Mouse (Mus musculus): ENCODE results near the gene Lfng. TPM values are rescaled to one million over a fixed set of nuclear protein-coding genes. Genes with fewer than 3 reads are reported as not detected.

Lfng gene
- polyA plus RNA-seq, 1 experiment from 2014 or later: 16.7 TPM

GRCm38 (mm10) chr5:140619895-140620736 lies 13.0 kb downstream of the Lfng start:
- ATAC-seq (ENCODE audit: low FRiP score): peak; percentile 22; the same call in 1 of the 2 replicates
- 41% methylated on average over 7 of the region's 7 CpGs for WGBS
- H3K4me2 ChIP-seq: no peak overlapping the region
- H3K36me3 ChIP-seq: peaks cover 37% of the 10 kb centered on the region
- peak overlapping the region; percentile 69 for H3K27ac ChIP-seq (replicated peaks)
- peaks cover 35% of the 10 kb centered on the region; the same call in 1 of the 2 replicates for H3K4me1 ChIP-seq
- H3K9ac ChIP-seq (replicated peaks): no peak overlapping the region
- no peaks in the 10 kb centered on the region for H3K27me3 ChIP-seq (replicated peaks)
- H3K9me3 ChIP-seq (replicated peaks): no peaks in the 10 kb centered on the region
- no peak overlapping the region for H3K4me3 ChIP-seq (replicated peaks)

DNA sequence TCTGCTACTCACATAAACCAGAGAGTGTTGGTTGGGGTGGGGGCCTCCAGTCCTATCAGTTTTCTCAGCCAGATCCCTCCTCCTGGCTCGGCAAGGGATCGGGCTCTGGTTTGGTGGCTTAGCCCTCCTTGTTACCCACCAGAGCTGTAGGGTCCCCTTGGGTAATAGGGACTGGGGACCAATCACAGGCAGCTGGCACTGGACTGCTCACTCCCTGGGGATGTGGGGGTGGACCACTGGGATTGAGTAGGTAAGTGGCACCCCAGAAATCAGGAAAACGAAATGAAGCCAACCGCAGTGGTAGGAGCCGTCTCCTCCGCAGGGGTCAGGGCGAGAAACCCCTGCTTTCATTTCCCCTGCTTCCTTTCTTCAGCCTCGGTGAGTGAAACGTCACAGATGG lies 14.0 kb downstream of the Lfng start:
- H3K9me3 ChIP-seq (replicated peaks): no peaks in the 10 kb centered on the region
- 70% methylated on average over 9 of the region's 9 CpGs for WGBS
- no peak overlapping the region for H3K4me2 ChIP-seq
- H3K4me3 ChIP-seq (replicated peaks): no peak overlapping the region
- H3K27me3 ChIP-seq (replicated peaks): no peaks in the 10 kb centered on the region
- ATAC-seq (ENCODE audit: low FRiP score): no peak
- H3K4me1 ChIP-seq: peaks cover 32% of the 10 kb centered on the region; the same call in 1 of the 2 replicates
- H3K36me3 ChIP-seq: peaks cover 43% of the 10 kb centered on the region
- H3K27ac ChIP-seq (replicated peaks): peak overlapping the region; percentile 69
- no peak overlapping the region for H3K9ac ChIP-seq (replicated peaks)

GRCm38 (mm10) chr5:140621517-140621916 lies 14.4 kb downstream of the Lfng start:
- ATAC-seq (ENCODE audit: low FRiP score): no peak
- H3K9me3 ChIP-seq (replicated peaks): no peaks in the 10 kb centered on the region
- H3K36me3 ChIP-seq: peaks cover 47% of the 10 kb centered on the region
- H3K4me3 ChIP-seq (replicated peaks): no peak overlapping the region
- no peak overlapping the region for H3K9ac ChIP-seq (replicated peaks)
- H3K27ac ChIP-seq (replicated peaks): peak overlapping the region; percentile 69
- WGBS: 63% methylated on average over 10 of the region's 10 CpGs
- no peaks in the 10 kb centered on the region for H3K27me3 ChIP-seq (replicated peaks)
- peaks cover 29% of the 10 kb centered on the region; the same call in 1 of the 2 replicates for H3K4me1 ChIP-seq
- no peak overlapping the region for H3K4me2 ChIP-seq

DNA sequence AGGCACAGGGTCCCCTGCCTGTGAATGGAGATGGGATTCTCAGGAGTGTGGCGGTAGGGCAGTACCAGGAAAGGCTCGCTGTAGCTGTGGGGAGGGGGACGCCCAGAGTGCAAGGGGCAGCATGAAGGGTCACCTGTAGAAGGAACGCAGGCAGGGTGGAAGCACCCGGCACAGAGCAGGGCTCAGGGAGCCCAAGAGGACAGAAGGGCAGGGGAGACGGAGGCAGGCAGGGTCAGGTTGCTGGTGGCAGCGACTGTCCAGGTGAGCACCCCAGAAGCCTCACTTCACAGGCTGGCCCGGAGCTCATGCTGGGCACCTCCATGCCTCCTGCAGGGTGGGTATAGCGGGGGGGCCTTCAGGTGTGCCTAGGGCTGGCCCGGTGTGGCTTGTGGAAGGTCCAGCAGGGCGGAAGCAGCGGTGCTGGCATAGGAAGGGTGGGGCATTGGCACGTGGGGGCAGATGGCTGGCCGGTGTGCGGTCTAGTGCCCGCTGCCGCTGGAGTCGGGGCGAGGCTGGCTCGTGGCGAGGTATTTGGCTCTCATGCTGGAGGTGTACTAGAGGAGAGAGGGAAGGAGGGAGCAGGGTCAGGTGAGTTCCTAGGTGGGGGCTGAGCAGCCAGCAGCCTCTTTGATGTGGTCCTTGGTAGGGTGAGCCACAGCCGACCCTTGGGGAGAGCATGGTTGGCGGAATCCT lies 16.0 kb downstream of the Lfng start:
- no peaks in the 10 kb centered on the region for H3K9me3 ChIP-seq (replicated peaks)
- H3K9ac ChIP-seq (replicated peaks): no peak overlapping the region
- H3K4me3 ChIP-seq (replicated peaks): no peak overlapping the region
- H3K4me1 ChIP-seq: peaks cover 29% of the 10 kb centered on the region; the same call in 1 of the 2 replicates
- no peak overlapping the region for H3K27ac ChIP-seq (replicated peaks)
- H3K27me3 ChIP-seq (replicated peaks): no peaks in the 10 kb centered on the region
- ATAC-seq (ENCODE audit: low FRiP score): no peak
- peaks cover 64% of the 10 kb centered on the region for H3K36me3 ChIP-seq
- H3K4me2 ChIP-seq: no peak overlapping the region
- 94% methylated on average over 23 of the region's 23 CpGs for WGBS

DNA sequence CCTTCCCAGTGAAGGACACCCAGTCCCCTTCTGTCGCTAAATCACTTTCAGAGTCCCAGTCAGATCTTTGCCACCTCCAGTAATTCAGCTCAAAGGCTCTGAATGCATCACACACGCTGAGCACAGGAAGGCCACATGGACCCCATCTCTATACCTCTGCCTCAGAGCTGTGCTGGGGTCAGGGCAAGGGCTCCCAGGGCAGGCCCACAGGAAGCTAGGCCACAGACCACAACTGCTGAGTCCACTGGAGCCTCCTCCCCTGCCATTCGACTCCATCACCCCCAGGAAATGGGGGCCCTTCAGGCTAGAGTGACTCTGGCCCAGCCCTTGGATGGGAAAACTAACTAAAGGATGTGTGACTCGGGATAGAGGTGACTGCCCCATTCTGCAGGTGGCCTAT lies 16.7 kb downstream of the Lfng start:
- Histone ChIP-seq H3K9me3 (replicated peaks) (no peaks in the 10 kb centered on the region), H3K4me2 (no peak overlapping the region), H3K9ac (replicated peaks) (no peak overlapping the region), H3K27ac (replicated peaks) (no peak overlapping the region; the same call in 1 of the 2 replicates), H3K4me1 (peaks cover 29% of the 10 kb centered on the region; the same call in 1 of the 2 replicates), H3K36me3 (peaks cover 70% of the 10 kb centered on the region), H3K4me3 (replicated peaks) (no peak overlapping the region), H3K27me3 (replicated peaks) (no peaks in the 10 kb centered on the region)
- WGBS: 80% methylated on average over 4 of the region's 4 CpGs
- no peak for ATAC-seq (ENCODE audit: low FRiP score)

DNA sequence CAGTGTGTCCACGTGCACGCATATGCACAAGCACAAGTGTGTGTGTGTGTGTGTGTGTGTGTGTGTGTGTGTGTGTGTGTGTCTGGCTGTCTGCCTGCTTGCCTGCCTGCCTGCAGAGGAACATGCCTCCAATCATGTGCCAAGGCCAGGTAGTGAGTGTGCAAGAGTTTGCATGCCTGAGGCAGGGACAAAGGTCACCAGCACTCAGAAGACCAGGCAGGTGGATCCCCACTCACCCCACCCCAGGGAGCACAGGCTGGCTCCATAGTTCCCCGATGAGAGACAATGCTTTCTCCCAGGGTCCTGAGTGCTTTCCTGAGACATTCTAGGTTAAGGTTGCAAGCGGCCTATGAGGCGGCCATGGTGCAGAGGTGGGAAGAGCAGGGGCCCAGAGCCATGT lies 17.1 kb downstream of the Lfng start:
- Histone ChIP-seq H3K27me3 (replicated peaks) (no peaks in the 10 kb centered on the region), H3K27ac (replicated peaks) (no peak overlapping the region; the same call in 1 of the 2 replicates), H3K36me3 (peaks cover 75% of the 10 kb centered on the region), H3K4me3 (replicated peaks) (no peak overlapping the region), H3K4me2 (no peak overlapping the region), H3K4me1 (peaks cover 29% of the 10 kb centered on the region; the same call in 1 of the 2 replicates), H3K9ac (replicated peaks) (no peak overlapping the region), H3K9me3 (replicated peaks) (no peaks in the 10 kb centered on the region)
- WGBS: 97% methylated on average over 5 of the region's 5 CpGs
- no peak for ATAC-seq (ENCODE audit: low FRiP score)

DNA sequence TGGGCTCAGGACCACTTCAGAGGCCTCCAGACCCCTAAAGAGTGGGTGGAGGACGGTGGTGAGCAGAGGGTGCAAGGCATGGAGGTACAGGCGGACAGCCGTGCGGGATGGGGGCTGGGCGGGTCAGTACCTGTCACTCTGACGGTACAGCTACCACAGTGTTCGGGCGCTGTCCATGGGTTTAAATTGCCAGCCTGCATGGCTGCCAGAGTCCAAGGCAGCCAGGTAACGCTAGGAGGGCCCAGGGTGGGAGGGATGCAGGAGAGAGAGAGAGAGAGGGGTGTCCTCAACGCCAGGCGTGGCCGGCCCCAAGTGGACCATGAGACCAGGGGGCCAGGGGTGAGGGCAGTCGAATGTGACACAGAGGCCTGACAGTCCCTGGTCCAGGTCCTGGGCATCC lies 17.8 kb downstream of the Lfng start:
- no peak for ATAC-seq (ENCODE audit: low FRiP score)
- peaks cover 22% of the 10 kb centered on the region; the same call in 1 of the 2 replicates for H3K4me1 ChIP-seq
- no peaks in the 10 kb centered on the region for H3K9me3 ChIP-seq (replicated peaks)
- peaks cover 82% of the 10 kb centered on the region for H3K36me3 ChIP-seq
- no peak overlapping the region for H3K4me2 ChIP-seq
- no peak overlapping the region for H3K9ac ChIP-seq (replicated peaks)
- H3K4me3 ChIP-seq (replicated peaks): no peak overlapping the region
- WGBS: 90% methylated on average over 13 of the region's 13 CpGs
- no peak overlapping the region for H3K27ac ChIP-seq (replicated peaks)
- H3K27me3 ChIP-seq (replicated peaks): no peaks in the 10 kb centered on the region

DNA sequence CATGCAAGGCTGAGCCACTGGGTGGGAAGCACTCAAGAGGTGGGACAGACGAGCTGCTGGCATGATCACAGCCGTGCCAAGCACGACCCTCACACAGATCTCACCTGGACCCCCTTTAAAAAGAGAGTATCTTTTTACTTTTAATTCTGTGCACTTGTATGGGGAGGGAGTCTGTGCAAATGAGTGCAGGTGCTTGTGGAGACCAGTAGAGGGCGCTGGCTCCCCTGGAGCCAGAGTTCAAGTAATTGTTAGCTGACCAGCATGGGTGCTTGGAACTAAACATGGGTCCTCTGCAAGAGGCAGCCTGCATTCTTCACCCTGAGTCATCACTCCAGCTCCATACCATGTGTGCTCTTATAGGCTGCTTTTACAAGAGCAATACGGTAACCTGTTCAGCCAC lies 20.5 kb downstream of the Lfng start:
- no peaks in the 10 kb centered on the region for H3K27me3 ChIP-seq (replicated peaks)
- H3K4me2 ChIP-seq: no peak overlapping the region
- no peak overlapping the region for H3K27ac ChIP-seq (replicated peaks)
- no peak for ATAC-seq (ENCODE audit: low FRiP score)
- H3K4me3 ChIP-seq (replicated peaks): no peak overlapping the region
- peaks cover 97% of the 10 kb centered on the region for H3K36me3 ChIP-seq
- WGBS: 97% methylated on average over 5 of the region's 5 CpGs
- no peaks in the 10 kb centered on the region; the same call in 1 of the 2 replicates for H3K4me1 ChIP-seq
- H3K9ac ChIP-seq (replicated peaks): no peak overlapping the region
- no peaks in the 10 kb centered on the region for H3K9me3 ChIP-seq (replicated peaks)

DNA sequence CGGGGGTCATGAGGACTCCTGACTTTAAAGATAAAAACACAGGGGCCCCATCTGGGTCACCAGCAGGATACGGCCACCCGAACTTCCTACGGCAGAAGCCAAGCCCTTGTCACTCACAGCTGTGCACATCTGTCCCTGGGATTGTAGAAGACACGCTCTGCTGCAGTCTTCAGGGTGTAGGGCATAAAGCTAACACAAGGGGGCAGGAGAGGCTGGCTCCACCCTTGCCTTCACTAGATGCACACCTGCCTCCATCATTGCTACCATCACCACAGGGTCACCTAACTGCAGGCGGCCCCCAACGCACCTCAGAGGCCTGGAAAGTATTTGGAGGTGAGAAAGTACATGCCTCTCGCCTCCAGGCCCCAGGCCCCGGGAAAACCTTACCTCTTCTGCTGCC lies 21.9 kb downstream of the Lfng start:
- ATAC-seq (ENCODE audit: low FRiP score): no peak
- Histone ChIP-seq H3K9me3 (replicated peaks) (no peaks in the 10 kb centered on the region), H3K27ac (replicated peaks) (no peak overlapping the region), H3K4me2 (no peak overlapping the region), H3K4me1 (no peaks in the 10 kb centered on the region), H3K9ac (replicated peaks) (no peak overlapping the region), H3K36me3 (peaks cover 96% of the 10 kb centered on the region), H3K4me3 (replicated peaks) (no peak overlapping the region), H3K27me3 (replicated peaks) (no peaks in the 10 kb centered on the region)
- WGBS: 95% methylated on average over 9 of the region's 9 CpGs

GRCm38 (mm10) chr5:140633432-140633831 lies 26.3 kb downstream of the Lfng start:
- Histone ChIP-seq H3K27ac (replicated peaks) (no peak overlapping the region), H3K4me2 (no peak overlapping the region), H3K9ac (replicated peaks) (no peak overlapping the region), H3K36me3 (peaks cover 86% of the 10 kb centered on the region), H3K9me3 (replicated peaks) (no peaks in the 10 kb centered on the region), H3K4me3 (replicated peaks) (no peak overlapping the region), H3K4me1 (peaks cover 17% of the 10 kb centered on the region), H3K27me3 (replicated peaks) (no peaks in the 10 kb centered on the region)
- no peak for ATAC-seq (ENCODE audit: low FRiP score)
- WGBS: 92% methylated on average over 7 of the region's 7 CpGs

DNA sequence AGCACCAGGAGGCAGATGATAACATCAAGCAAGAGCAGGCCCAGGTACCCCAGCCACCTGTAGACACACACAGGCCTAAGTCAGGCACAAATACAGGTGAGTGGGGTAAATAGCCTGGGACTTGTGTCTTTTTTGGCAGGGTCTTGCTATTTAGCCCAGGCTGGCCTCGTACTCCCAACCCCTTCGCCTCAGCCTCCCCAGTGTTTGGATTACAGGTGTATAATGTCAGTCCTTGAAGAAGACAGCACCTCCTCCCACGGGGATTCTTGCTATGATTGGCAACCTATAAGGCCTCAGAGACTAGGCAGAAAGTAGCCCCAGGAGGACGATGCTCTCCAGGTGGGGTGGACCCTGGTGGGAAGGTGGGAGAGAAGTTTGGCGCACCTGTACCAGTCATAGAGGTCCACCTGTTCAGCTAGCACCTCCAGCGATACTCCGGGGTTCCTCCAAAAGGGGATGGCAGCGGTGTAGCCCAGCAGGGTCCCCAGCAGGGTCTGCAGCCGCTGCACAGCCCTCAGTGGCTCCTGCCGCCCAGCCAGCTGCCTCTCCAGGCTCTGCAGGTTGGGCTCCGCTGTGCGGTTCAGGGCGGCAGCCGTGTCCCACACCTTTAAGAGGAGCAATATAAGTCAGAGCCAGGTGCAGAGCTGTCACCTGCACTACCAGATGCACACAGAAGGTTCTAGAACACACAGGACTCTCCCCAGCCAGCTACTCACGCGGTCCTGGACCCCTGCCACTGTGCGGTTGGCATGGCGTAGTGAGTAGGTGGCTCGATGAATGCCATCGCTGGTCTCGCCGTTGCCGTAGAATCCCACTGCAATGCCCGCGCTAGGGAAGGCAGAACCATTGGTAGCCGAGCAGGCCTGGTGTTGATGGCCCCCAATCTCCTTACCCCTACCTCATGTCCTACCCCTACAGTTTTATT lies 27.9 kb downstream of the Lfng start:
- ATAC-seq (ENCODE audit: low FRiP score): no peak
- H3K4me3 ChIP-seq (replicated peaks): no peak overlapping the region
- H3K9me3 ChIP-seq (replicated peaks): no peaks in the 10 kb centered on the region
- peaks cover 27% of the 10 kb centered on the region for H3K4me1 ChIP-seq
- H3K36me3 ChIP-seq: peaks cover 70% of the 10 kb centered on the region
- H3K27ac ChIP-seq (replicated peaks): no peak overlapping the region
- no peaks in the 10 kb centered on the region for H3K27me3 ChIP-seq (replicated peaks)
- H3K9ac ChIP-seq (replicated peaks): no peak overlapping the region
- WGBS: 87% methylated on average over 26 of the region's 26 CpGs
- H3K4me2 ChIP-seq: no peak overlapping the region

All from neural tube, embryonic 15.5 days (tissue).